Mouse (Mus musculus): ENCODE results near the gene Fzr1. TPM values are rescaled to one million over a fixed set of nuclear protein-coding genes. Genes with fewer than 3 reads are reported as not detected.

Gene Fzr1
- polyA plus RNA-seq, 1 experiment: 181 TPM

DNA sequence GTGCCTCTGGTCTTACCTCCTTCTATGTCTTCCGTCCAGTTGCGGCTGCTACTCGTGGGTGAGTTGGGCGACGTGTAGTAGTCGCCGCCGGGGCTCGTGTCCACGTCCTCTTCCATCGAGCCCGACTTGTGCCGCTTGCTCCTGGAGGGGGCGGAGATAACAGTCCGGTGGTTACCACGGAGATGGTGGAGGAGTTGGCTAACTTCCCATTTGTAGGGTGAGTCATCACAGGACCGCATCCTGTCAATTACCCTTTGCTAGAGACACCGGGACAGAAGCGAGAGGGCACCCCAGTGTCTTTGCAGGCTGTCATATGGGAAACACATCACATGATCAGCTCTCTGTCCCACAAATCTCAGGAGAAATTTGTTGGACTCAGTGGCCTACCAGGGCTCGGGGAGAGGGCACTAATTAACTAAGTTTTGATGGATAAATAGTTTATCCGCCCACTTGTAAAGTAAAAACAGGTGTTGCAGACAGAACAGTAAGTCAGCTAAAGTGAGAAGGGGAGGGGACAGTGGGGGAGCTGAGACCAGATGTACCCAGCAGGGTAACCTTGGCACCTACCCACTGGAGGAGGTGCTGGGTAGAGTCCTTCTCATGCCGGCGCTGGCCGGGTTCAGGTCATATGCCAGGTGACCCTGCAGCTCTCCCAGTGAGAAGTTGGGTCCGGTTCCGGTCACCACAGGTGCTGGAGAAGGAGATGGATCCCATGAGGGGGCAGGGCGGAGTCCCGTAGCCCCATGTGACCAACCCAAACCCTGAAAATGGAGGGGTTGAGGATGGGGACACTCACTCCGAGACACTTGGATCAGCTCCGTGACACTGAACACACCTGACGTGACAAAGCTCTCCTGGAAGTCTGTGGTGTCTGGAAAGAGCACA lies 29.5 kb upstream of the Fzr1 start:
- Histone ChIP-seq H3K36me3 (ENCODE audit: control insufficient read depth, insufficient read depth, low read length) (no peaks in the 10 kb centered on the region), H3K4me1 (replicated peaks; ENCODE audit: control insufficient read depth, insufficient read depth, low read length) (peaks cover 10% of the 10 kb centered on the region), H3K27ac (ENCODE audit: control insufficient read depth, insufficient read depth, low read length) (no peak overlapping the region), H3K27me3 (ENCODE audit: control insufficient read depth, insufficient read depth, low read length) (no peaks in the 10 kb centered on the region), H3K4me3 (ENCODE audit: control insufficient read depth, insufficient read depth, low read length) (no peak overlapping the region)
- WGBS: 33% methylated on average over 31 of the region's 31 CpGs
- no peak for DNase-seq
- 0 out of 2 replicates have a peak, but pooled peaks have one; percentile 18 for TF ChIP-seq CTCF (IDR thresholded peaks at IDR 0.05; ENCODE audit: borderline replicate concordance, control insufficient read depth, extremely low read depth, insufficient read depth, low read length, poor library complexity)
- no peak for TF ChIP-seq POLR2A (IDR thresholded peaks at IDR 0.05; ENCODE audit: control insufficient read depth, extremely low read depth, insufficient read depth, low read length, poor library complexity)

DNA sequence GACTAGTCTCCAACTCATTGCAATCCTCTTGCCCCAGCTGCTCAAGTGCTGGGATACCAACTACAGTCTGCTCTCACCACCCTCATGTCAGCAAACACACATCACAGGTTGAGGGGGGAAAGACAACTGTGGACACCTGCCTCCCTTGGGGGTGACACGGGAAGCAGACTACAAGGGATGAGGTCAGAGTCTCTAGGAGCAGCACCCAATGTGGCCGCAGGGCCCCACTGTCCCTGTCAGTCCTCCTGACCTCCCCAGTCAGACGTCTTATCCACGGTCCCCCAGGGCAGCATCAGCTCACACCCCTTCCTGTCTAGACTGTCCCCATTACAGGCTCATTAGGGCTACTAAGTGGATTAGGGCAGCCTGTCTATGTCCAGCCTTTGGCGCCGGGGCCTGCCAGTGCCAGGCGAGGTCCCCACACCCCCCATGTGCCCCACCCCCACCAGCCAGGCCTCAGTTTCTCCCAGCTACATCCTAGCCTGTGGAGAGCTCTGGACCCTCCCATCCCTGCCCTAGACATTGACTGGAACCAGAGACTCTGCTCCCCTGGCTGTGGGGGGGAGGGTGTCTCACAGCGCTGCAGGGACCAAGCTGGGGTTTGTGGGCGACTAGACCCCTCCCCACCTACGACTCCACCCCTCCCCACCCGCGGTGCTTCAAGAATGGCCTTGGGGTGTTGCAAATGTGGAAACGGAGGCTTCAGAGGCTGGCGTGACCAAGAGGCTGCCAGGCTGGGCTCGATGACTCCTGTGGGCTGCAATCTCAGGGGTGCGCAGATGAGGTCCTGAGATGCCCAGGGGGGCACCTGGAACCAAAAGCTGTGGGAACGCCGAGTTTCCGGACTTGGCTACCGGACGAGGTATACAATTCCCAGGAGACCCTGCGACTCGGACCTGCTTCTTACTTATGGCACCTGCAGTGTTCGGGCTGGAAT lies 28.5 kb upstream of the Fzr1 start:
- Histone ChIP-seq H3K4me1 (replicated peaks; ENCODE audit: control insufficient read depth, insufficient read depth, low read length) (peaks cover 10% of the 10 kb centered on the region), H3K27me3 (ENCODE audit: control insufficient read depth, insufficient read depth, low read length) (no peaks in the 10 kb centered on the region), H3K27ac (ENCODE audit: control insufficient read depth, insufficient read depth, low read length) (no peak overlapping the region), H3K4me3 (ENCODE audit: control insufficient read depth, insufficient read depth, low read length) (no peak overlapping the region), H3K36me3 (ENCODE audit: control insufficient read depth, insufficient read depth, low read length) (no peaks in the 10 kb centered on the region)
- 75% methylated on average over 24 of the region's 24 CpGs for WGBS
- no peak for TF ChIP-seq CTCF (IDR thresholded peaks at IDR 0.05; ENCODE audit: borderline replicate concordance, control insufficient read depth, extremely low read depth, insufficient read depth, low read length, poor library complexity)
- no peak for TF ChIP-seq POLR2A (IDR thresholded peaks at IDR 0.05; ENCODE audit: control insufficient read depth, extremely low read depth, insufficient read depth, low read length, poor library complexity)
- no peak for DNase-seq

DNA sequence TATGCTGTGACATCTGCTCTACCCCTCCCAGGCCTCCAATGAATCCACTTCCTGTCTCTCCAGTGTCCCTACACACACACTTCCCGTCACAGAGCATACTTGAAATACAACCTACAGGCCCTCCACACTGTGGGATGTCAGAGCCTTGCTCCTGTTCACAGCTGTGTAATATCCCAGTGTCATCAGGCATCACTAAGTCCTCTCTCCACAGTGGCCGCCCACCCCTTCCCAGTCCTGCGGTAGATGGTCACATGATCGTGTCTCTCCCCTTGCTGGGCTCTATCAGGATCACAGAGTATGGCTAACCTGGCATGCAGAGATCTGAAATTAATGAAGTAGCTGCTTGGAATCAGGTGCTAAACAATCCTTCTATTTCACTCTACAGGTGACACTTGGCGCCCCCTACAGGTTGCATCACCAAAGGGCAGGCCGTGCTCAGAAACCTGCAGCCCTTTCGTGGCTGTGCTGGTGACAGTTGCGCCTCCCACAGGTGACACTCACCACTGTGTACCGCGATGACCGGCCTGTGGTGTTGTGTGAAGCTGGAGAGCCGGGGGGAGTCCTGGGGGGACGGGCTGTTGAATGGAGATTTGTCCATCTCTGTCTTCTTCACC lies 27.4 kb upstream of the Fzr1 start:
- H3K27me3 ChIP-seq (ENCODE audit: control insufficient read depth, insufficient read depth, low read length): no peaks in the 10 kb centered on the region
- WGBS: 73% methylated on average over 13 of the region's 13 CpGs
- no peak for TF ChIP-seq POLR2A (IDR thresholded peaks at IDR 0.05; ENCODE audit: control insufficient read depth, extremely low read depth, insufficient read depth, low read length, poor library complexity)
- TF ChIP-seq CTCF (IDR thresholded peaks at IDR 0.05; ENCODE audit: borderline replicate concordance, control insufficient read depth, extremely low read depth, insufficient read depth, low read length, poor library complexity): peak; percentile 74
- no peak overlapping the region for H3K27ac ChIP-seq (ENCODE audit: control insufficient read depth, insufficient read depth, low read length)
- H3K36me3 ChIP-seq (ENCODE audit: control insufficient read depth, insufficient read depth, low read length): no peaks in the 10 kb centered on the region
- peak; percentile 68 for DNase-seq
- no peak overlapping the region for H3K4me3 ChIP-seq (ENCODE audit: control insufficient read depth, insufficient read depth, low read length)
- H3K4me1 ChIP-seq (replicated peaks; ENCODE audit: control insufficient read depth, insufficient read depth, low read length): peaks cover 10% of the 10 kb centered on the region

DNA sequence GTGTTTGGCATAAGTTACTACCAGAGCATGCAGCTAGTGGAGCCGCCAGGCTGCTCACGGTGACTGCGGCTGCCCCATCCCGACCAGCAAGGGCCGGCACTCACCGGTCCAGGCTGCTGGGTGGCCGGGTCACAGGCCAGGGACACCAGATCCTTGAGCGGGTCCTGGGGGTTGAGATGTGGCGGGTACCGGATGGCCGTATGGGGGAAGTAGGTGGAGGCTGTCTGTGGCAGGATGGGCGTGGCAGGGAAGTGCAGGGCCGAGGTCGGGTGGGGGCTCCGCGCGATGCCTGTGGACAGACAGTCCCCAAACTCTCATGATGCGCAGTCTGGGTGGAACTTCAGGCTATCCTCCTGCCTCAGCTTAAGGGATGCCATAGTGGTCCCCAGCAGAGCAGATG lies 26.4 kb upstream of the Fzr1 start:
- no peak for DNase-seq
- Histone ChIP-seq H3K4me1 (replicated peaks; ENCODE audit: control insufficient read depth, insufficient read depth, low read length) (peaks cover 10% of the 10 kb centered on the region), H3K36me3 (ENCODE audit: control insufficient read depth, insufficient read depth, low read length) (no peaks in the 10 kb centered on the region), H3K27ac (ENCODE audit: control insufficient read depth, insufficient read depth, low read length) (no peak overlapping the region), H3K27me3 (ENCODE audit: control insufficient read depth, insufficient read depth, low read length) (no peaks in the 10 kb centered on the region), H3K4me3 (ENCODE audit: control insufficient read depth, insufficient read depth, low read length) (no peak overlapping the region)
- TF ChIP-seq CTCF (IDR thresholded peaks at IDR 0.05; ENCODE audit: borderline replicate concordance, control insufficient read depth, extremely low read depth, insufficient read depth, low read length, poor library complexity): peak; percentile 22; the same call in 1 of the 2 replicates
- no peak for TF ChIP-seq POLR2A (IDR thresholded peaks at IDR 0.05; ENCODE audit: control insufficient read depth, extremely low read depth, insufficient read depth, low read length, poor library complexity)
- 47% methylated on average over 18 of the region's 18 CpGs for whole genome bisulfite sequencing

- Histone ChIP-seq H3K36me3 (ENCODE audit: control insufficient read depth, insufficient read depth, low read length) (no peaks in the 10 kb centered on the region), H3K4me3 (ENCODE audit: control insufficient read depth, insufficient read depth, low read length) (no peak overlapping the region), H3K27ac (ENCODE audit: control insufficient read depth, insufficient read depth, low read length) (no peak overlapping the region), H3K4me1 (replicated peaks; ENCODE audit: control insufficient read depth, insufficient read depth, low read length) (peaks cover 9% of the 10 kb centered on the region), H3K27me3 (ENCODE audit: control insufficient read depth, insufficient read depth, low read length) (no peaks in the 10 kb centered on the region)
- WGBS: 85% methylated on average over 9 of the region's 9 CpGs
- TF ChIP-seq CTCF (IDR thresholded peaks at IDR 0.05; ENCODE audit: borderline replicate concordance, control insufficient read depth, extremely low read depth, insufficient read depth, low read length, poor library complexity) (no peak), POLR2A (IDR thresholded peaks at IDR 0.05; ENCODE audit: control insufficient read depth, extremely low read depth, insufficient read depth, low read length, poor library complexity) (no peak)
- no peak for DNase-seq
These were observed 25.8 kb upstream of the Fzr1 start for GRCm38 (mm10) chr10:81404082-81404481.

DNA sequence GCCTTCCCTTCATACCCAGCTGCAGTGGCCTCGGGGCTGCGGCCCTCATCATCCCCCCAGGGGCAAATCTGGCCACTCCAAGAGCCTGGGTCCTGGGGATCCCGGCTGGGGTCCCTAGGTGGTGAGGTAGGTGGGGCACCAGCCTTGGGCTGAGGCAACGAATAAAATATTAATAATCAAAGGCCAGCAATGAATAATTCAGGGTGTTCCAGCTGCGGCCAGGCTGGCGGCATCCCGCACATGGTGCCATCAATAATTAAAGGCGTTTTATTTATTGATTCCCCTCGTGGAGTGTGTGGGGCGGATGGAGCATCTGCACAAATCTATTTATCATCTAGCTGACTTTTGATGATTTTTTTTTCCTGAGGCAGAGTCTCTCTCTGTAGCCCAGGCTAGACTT lies 25.2 kb upstream of the Fzr1 start:
- Histone ChIP-seq H3K4me1 (replicated peaks; ENCODE audit: control insufficient read depth, insufficient read depth, low read length) (peaks cover 7% of the 10 kb centered on the region; the same call in 1 of the 2 replicates), H3K4me3 (ENCODE audit: control insufficient read depth, insufficient read depth, low read length) (no peak overlapping the region), H3K27me3 (ENCODE audit: control insufficient read depth, insufficient read depth, low read length) (no peaks in the 10 kb centered on the region), H3K27ac (ENCODE audit: control insufficient read depth, insufficient read depth, low read length) (no peak overlapping the region), H3K36me3 (ENCODE audit: control insufficient read depth, insufficient read depth, low read length) (no peaks in the 10 kb centered on the region)
- 97% methylated on average over 10 of the region's 10 CpGs for WGBS
- DNase-seq: no peak
- no peak for TF ChIP-seq CTCF (IDR thresholded peaks at IDR 0.05; ENCODE audit: borderline replicate concordance, control insufficient read depth, extremely low read depth, insufficient read depth, low read length, poor library complexity)
- no peak for TF ChIP-seq POLR2A (IDR thresholded peaks at IDR 0.05; ENCODE audit: control insufficient read depth, extremely low read depth, insufficient read depth, low read length, poor library complexity)

Measured in thymus, adult 2 months (tissue).